Mouse (Mus musculus) brain, embryonic 14.5 days (tissue): ENCODE measurements at regions not wholly inside any gene's neighbourhood (a gene's known extent, or its start where the extent isn't known, plus 50 kb on each side); places are given as distances from the start of the nearest gene placed in this dataset.

Experiments
- CTCF ChIP-seq: fragments of 200-500 bp; IDR thresholded peaks from 2 replicates; pipeline ENCODE4 v1.5.1; 2012; ENCODE audit warnings: inconsistent platforms, mild to moderate bottlenecking, moderate library complexity, borderline replicate concordance; ENCODE audit not compliant: insufficient read depth, insufficient read length; ENCODE audit errors: extremely low read depth
- POLR2A ChIP-seq: fragments of 200-500 bp; IDR thresholded peaks from 2 replicates; pipeline ENCODE4 v1.6.1; 2012; ENCODE audit warnings: mild to moderate bottlenecking, inconsistent platforms, borderline replicate concordance; ENCODE audit not compliant: poor library complexity, insufficient read depth, insufficient read length, severe bottlenecking; ENCODE audit errors: extremely low read depth

GRCm38 (mm10) chr5:64698458-64699116, 104.6 kb upstream of the Klf3 start:
- TF ChIP-seq POLR2A (no peak), CTCF (no peak)
